Mouse (Mus musculus): ENCODE measurements at regions not wholly inside any gene's neighbourhood (a gene's known extent, or its start where the extent isn't known, plus 50 kb on each side); places are given as distances from the start of the nearest gene placed in this dataset.

DNA sequence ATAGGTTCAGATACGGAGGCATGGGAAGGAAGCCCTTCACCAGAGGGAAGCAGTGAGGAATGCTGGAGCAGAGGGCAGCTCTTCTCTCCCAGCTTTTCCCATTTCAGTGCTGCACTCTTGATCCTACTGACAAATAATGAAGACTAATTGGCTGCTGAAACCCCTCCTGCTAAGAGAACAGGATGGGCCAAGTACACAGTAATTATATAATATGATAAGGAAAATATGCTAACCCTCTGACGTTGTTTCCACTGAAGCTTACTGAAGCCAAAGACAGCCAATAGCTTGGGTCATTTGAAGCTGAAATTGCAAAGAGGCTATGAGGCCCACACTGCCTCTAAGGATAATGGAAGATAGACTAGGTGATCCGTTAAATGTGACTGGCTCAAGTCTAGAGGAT is 375.0 kb upstream of the Pbx1 start:
- no peaks in the 10 kb centered on the region for H3K79me2 ChIP-seq (replicated peaks; ENCODE audit: control insufficient read depth, insufficient read depth, low read length)
- intact Hi-C loops (cut with DNase I), result no loop called here
- H3K27ac ChIP-seq, result no peak overlapping the region
- TF ChIP-seq POLR2A (IDR thresholded peaks at IDR 0.05; ENCODE audit: insufficient read depth, low read depth, low read length), result no peak
- no peak for TF ChIP-seq CTCF (IDR thresholded peaks at IDR 0.05)
- no peak for TF ChIP-seq EP300 (IDR thresholded peaks at IDR 0.05; ENCODE audit: insufficient read depth, low read depth, low read length)
- WGBS, result 57% methylated on average over 3 of the region's 3 CpGs
- H3K36me3 ChIP-seq (ENCODE audit: control insufficient read depth, insufficient read depth, low read length), result no peaks in the 10 kb centered on the region
- no peak for DNase-seq
- no peak overlapping the region for H3K4me3 ChIP-seq
- H3K9ac ChIP-seq (ENCODE audit: low read depth, low read length), result no peak overlapping the region
- H3K4me1 ChIP-seq (ENCODE audit: control insufficient read depth, insufficient read depth, low read length), result no peaks in the 10 kb centered on the region
- H3K27me3 ChIP-seq (ENCODE audit: control insufficient read depth, insufficient read depth, low read length), result no peaks in the 10 kb centered on the region

DNA sequence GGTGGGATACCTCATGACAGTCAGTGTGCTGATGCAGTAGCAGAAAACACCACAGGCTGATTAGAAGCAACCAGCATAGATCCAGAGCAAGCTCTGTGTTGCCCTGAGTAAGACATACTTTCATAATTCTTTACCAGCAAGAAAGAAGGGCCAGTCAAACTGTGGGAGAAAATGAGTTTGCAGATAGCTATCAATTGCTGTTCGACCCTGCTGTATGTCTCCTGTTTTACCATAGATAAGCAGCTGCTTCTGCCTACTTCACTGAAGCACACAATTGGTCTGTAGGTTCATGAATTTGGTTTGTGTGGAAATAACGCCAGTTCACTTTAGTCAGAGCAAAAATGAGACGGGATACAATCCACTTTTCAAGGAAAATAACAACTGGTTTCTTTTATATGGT is 373.4 kb upstream of the Pbx1 start:
- TF ChIP-seq CTCF (IDR thresholded peaks at IDR 0.05), result no peak
- no peak for TF ChIP-seq EP300 (IDR thresholded peaks at IDR 0.05; ENCODE audit: insufficient read depth, low read depth, low read length)
- no peak for TF ChIP-seq POLR2A (IDR thresholded peaks at IDR 0.05; ENCODE audit: insufficient read depth, low read depth, low read length)
- H3K27me3 ChIP-seq (ENCODE audit: control insufficient read depth, insufficient read depth, low read length), result no peaks in the 10 kb centered on the region
- H3K4me1 ChIP-seq (ENCODE audit: control insufficient read depth, insufficient read depth, low read length), result no peaks in the 10 kb centered on the region
- 61% methylated on average over 3 of the region's 3 CpGs for WGBS
- H3K4me3 ChIP-seq, result no peak overlapping the region
- DNase-seq, result no peak
- H3K27ac ChIP-seq, result no peak overlapping the region
- no peaks in the 10 kb centered on the region for H3K36me3 ChIP-seq (ENCODE audit: control insufficient read depth, insufficient read depth, low read length)
- H3K79me2 ChIP-seq (replicated peaks; ENCODE audit: control insufficient read depth, insufficient read depth, low read length), result no peaks in the 10 kb centered on the region
- intact Hi-C loops (cut with DNase I), result no loop called here
- H3K9ac ChIP-seq (ENCODE audit: low read depth, low read length), result no peak overlapping the region

DNA sequence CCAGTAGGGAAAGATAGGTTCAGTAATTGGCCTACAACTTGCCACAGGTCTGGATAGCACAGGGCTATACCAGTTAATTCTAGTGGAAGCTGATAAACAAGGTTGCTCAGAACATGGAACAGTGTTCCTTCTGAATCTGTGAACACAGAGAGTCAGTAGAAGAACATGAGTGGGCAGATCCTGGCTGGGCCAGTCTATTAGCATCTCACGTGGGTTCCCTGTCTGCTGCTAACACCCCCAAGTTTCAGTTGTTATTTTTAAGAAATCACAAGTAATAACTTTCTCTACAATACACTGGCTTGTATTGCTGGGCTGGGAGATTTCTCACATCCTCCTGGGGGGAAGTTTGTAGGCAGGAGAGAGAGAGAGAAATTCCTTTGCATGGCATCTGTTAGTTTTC is 369.0 kb upstream of the Pbx1 start:
- Histone ChIP-seq H3K9ac (ENCODE audit: low read depth, low read length) (no peak overlapping the region), H3K4me1 (ENCODE audit: control insufficient read depth, insufficient read depth, low read length) (no peaks in the 10 kb centered on the region), H3K36me3 (ENCODE audit: control insufficient read depth, insufficient read depth, low read length) (no peaks in the 10 kb centered on the region), H3K4me3 (no peak overlapping the region), H3K27ac (no peak overlapping the region), H3K79me2 (replicated peaks; ENCODE audit: control insufficient read depth, insufficient read depth, low read length) (no peaks in the 10 kb centered on the region), H3K27me3 (ENCODE audit: control insufficient read depth, insufficient read depth, low read length) (no peaks in the 10 kb centered on the region)
- WGBS, result 59% methylated on average over 1 of the region's 1 CpGs
- TF ChIP-seq CTCF (IDR thresholded peaks at IDR 0.05) (no peak), EP300 (IDR thresholded peaks at IDR 0.05; ENCODE audit: insufficient read depth, low read depth, low read length) (no peak), POLR2A (IDR thresholded peaks at IDR 0.05; ENCODE audit: insufficient read depth, low read depth, low read length) (no peak)
- DNase-seq, result no peak
- intact Hi-C loops (cut with DNase I), result no loop called here

DNA sequence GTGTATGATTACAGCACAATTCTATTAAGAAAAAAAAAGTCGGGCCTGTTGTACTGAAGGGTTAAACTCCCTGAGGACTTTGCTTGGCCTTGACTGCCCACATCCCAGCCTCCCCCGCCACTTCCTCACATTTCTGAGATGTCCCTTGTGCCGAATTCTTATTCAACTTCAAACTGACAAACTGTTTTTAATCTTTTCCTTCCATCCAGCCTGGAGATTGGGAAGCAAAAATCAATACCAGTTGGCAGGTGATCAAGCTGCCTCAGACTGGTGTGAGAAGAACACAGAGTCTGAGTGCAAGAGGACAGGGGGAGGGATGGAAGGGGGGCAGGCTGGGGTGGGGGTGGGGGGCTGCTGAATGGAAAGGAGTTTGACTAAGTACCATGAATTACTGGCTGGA is 354.7 kb upstream of the Pbx1 start:
- 29% methylated on average over 3 of the region's 3 CpGs for WGBS

DNA sequence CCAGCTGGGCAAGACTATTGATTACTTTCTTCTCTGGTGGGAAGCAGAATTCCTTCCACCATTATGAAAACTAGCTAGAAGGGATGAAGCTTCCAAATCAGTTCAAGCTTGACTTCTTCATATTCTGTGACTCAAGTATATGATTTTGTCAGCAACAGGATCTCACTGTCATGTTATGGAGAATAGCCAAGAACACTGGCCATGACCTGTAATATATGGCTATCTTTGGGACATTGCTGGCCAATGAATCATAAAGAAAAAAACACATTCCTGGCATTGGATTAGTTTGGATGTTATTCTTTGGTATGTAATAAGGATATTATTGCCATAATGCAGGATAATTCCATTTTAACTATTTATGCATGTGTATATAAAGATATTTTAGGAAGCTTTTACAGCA is 351.8 kb upstream of the Pbx1 start:
- no peaks in the 10 kb centered on the region for H3K79me2 ChIP-seq (replicated peaks; ENCODE audit: control insufficient read depth, insufficient read depth, low read length)
- no peak for DNase-seq
- H3K27ac ChIP-seq, result no peak overlapping the region
- no peak for TF ChIP-seq POLR2A (IDR thresholded peaks at IDR 0.05; ENCODE audit: insufficient read depth, low read depth, low read length)
- TF ChIP-seq CTCF (IDR thresholded peaks at IDR 0.05), result no peak
- no peak for TF ChIP-seq EP300 (IDR thresholded peaks at IDR 0.05; ENCODE audit: insufficient read depth, low read depth, low read length)
- no peak overlapping the region for H3K4me3 ChIP-seq
- no peaks in the 10 kb centered on the region for H3K36me3 ChIP-seq (ENCODE audit: control insufficient read depth, insufficient read depth, low read length)
- no peak overlapping the region for H3K9ac ChIP-seq (ENCODE audit: low read depth, low read length)
- intact Hi-C loops (cut with DNase I), result no loop called here
- H3K4me1 ChIP-seq (ENCODE audit: control insufficient read depth, insufficient read depth, low read length), result no peaks in the 10 kb centered on the region
- no peaks in the 10 kb centered on the region for H3K27me3 ChIP-seq (ENCODE audit: control insufficient read depth, insufficient read depth, low read length)

More for the DNA sequence above, 354.7 kb upstream of the Pbx1 start:
- no peak overlapping the region for H3K27ac ChIP-seq
- no peak for DNase-seq
- H3K27me3 ChIP-seq (ENCODE audit: control insufficient read depth, insufficient read depth, low read length), result no peaks in the 10 kb centered on the region
- intact Hi-C loops (cut with DNase I), result no loop called here
- no peak overlapping the region for H3K4me3 ChIP-seq
- no peaks in the 10 kb centered on the region for H3K4me1 ChIP-seq (ENCODE audit: control insufficient read depth, insufficient read depth, low read length)
- no peaks in the 10 kb centered on the region for H3K79me2 ChIP-seq (replicated peaks; ENCODE audit: control insufficient read depth, insufficient read depth, low read length)
- TF ChIP-seq POLR2A (IDR thresholded peaks at IDR 0.05; ENCODE audit: insufficient read depth, low read depth, low read length) (no peak), EP300 (IDR thresholded peaks at IDR 0.05; ENCODE audit: insufficient read depth, low read depth, low read length) (no peak), CTCF (IDR thresholded peaks at IDR 0.05) (no peak)
- H3K36me3 ChIP-seq (ENCODE audit: control insufficient read depth, insufficient read depth, low read length), result no peaks in the 10 kb centered on the region
- H3K9ac ChIP-seq (ENCODE audit: low read depth, low read length), result no peak overlapping the region

DNA sequence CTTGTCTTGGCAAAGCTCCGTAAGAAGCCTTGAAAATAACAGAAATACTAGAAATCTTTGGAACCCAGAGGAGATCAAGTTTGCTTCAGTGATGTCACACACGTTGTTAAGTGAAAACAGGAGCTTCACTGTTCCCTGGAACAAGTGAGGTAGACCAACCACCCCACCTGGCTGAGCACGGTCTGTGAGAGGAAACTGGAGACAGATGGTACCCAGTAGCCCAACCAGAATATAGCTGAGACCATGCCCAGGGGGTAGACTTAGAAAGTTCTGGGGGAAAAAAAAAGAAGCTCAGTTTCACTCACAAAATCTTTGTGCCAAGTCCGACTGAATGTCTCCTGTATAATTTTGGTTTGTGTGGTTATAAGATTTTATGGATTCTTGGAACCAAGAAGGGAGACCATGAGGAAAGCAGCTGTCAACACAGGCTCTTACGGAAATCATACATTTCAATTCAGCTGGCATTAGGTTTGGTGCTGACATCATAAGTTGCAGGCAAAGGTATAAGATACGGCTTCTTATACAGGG is 332.4 kb upstream of the Pbx1 start:
- no peak for DNase-seq
- H3K9ac ChIP-seq (ENCODE audit: low read depth, low read length), result no peak overlapping the region
- no peak overlapping the region for H3K4me3 ChIP-seq
- H3K36me3 ChIP-seq (ENCODE audit: control insufficient read depth, insufficient read depth, low read length), result no peaks in the 10 kb centered on the region
- H3K27me3 ChIP-seq (ENCODE audit: control insufficient read depth, insufficient read depth, low read length), result no peaks in the 10 kb centered on the region
- intact Hi-C loops (cut with DNase I), result no loop called here
- TF ChIP-seq POLR2A (IDR thresholded peaks at IDR 0.05; ENCODE audit: insufficient read depth, low read depth, low read length), result no peak
- no peak for TF ChIP-seq CTCF (IDR thresholded peaks at IDR 0.05)
- TF ChIP-seq EP300 (IDR thresholded peaks at IDR 0.05; ENCODE audit: insufficient read depth, low read depth, low read length), result no peak
- H3K27ac ChIP-seq, result no peak overlapping the region
- H3K4me1 ChIP-seq (ENCODE audit: control insufficient read depth, insufficient read depth, low read length), result no peaks in the 10 kb centered on the region
- WGBS, result 74% methylated on average over 6 of the region's 6 CpGs
- no peaks in the 10 kb centered on the region for H3K79me2 ChIP-seq (replicated peaks; ENCODE audit: control insufficient read depth, insufficient read depth, low read length)
